Mouse (Mus musculus) CD4-positive, CD25-positive, alpha-beta regulatory T cell, adult 4 months (primary cell): Measurements from ENCODE around the gene Olfr1443. TPM values are rescaled to one million over a fixed set of nuclear protein-coding genes. Genes with fewer than 3 reads are reported as not detected.

Experiments
- polyA plus RNA-seq, 2 experiments: library from polyadenylated mRNA; unstranded; fragments of 100-300 nt; shearing (Covaris generic); gene quantifications; one replicate each; pipeline ENCODE4 v1.2.1; 2017

The Olfr1443 gene
- polyA plus RNA-seq, 2 experiments from 2014 or later = not detected

Other genes starting within 250 kb of the Olfr1443 start
- gene Mpeg1, start 217.3 kb upstream of the Olfr1443 start, polyA plus RNA-seq = under 1 TPM; 0.15 to 0.44 TPM
- 10 to 100 TPM in 1 of 2 experiments, 1 to 10 TPM in 1; 6.8 to 11.4 TPM for gene Dtx4, start 176.7 kb upstream of the Olfr1443 start, polyA plus RNA-seq
- 10 to 100 TPM; 43.5 to 49.8 TPM for gene Fam111a, start 132.4 kb upstream of the Olfr1443 start, polyA plus RNA-seq
- gene Gm4952, start 78.1 kb upstream of the Olfr1443 start, polyA plus RNA-seq = not detected
- under 1 TPM in 1 of 2 experiments, not detected in 1; 0.19 TPM for gene Glyat, start 44.8 kb upstream of the Olfr1443 start, polyA plus RNA-seq
- gene Olfr1442, start 7.7 kb upstream of the Olfr1443 start, polyA plus RNA-seq = not detected
- gene Keg1, start 17.7 kb downstream of the Olfr1443 start, polyA plus RNA-seq = not detected
- gene Cntf, start 87.5 kb downstream of the Olfr1443 start, polyA plus RNA-seq = 1 to 10 TPM; 2.9 to 3.4 TPM
- 10 to 100 TPM; 21.2 to 22.9 TPM for gene Zfp91, start 118.0 kb downstream of the Olfr1443 start, polyA plus RNA-seq
- gene Lpxn, start 118.1 kb downstream of the Olfr1443 start, polyA plus RNA-seq = 100 to 1,000 TPM; 220 to 255 TPM
- 1 to 10 TPM in 1 of 2 experiments, not detected in 1; 1.0 TPM for gene Gm5244, start 168.6 kb downstream of the Olfr1443 start, polyA plus RNA-seq
- gene Olfr1444, start 179.2 kb downstream of the Olfr1443 start, polyA plus RNA-seq = under 1 TPM; 0.33 to 0.44 TPM
- gene Olfr1445, start 205.7 kb downstream of the Olfr1443 start, polyA plus RNA-seq = not detected
- not detected for gene Olfr1446, start 215.4 kb downstream of the Olfr1443 start, polyA plus RNA-seq
- gene Olfr1447, start 225.6 kb downstream of the Olfr1443 start, polyA plus RNA-seq = not detected
- gene Olfr1448, start 246.3 kb downstream of the Olfr1443 start, polyA plus RNA-seq = not detected